ENCODE assay signal across 20 mouse cellular contexts in the genomic region with DNA sequence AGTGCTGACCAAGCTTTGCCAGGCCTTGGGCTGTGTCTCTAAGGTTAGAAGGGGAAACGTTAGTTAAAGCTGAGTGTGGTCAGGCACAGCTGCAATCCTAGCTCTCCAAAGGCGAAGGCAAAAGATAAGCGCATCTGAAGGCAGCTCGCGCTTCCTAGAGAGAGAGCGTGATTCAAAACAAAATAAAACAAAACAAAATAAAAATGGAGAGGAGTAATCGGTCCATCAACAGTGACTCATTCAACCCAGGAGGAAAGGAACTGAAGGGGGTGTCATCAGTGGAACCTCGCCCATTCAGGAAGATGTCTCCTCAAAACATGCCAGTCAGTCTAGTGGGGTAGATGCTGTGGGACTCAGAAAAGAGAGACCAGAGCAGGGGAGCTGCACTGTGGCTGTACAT. TPM values are rescaled to one million over a fixed set of nuclear protein-coding genes. Genes with fewer than 3 reads are reported as not detected.
"Had no signal": no experiment of that assay in that cellular context is flagged by ENCODE, and none has a peak within 500 bp of the region (broad histone marks: within the 10 kb centered on the region; RNA-seq: fewer than 3 reads in every experiment).

No protein-coding gene starts in this region.

- H3K27me3 ChIP-seq: limb, embryonic 13.5 days; neural tube, embryonic 12.5 days; stomach, embryonic 15.5 days had no signal

- H3K4me2 ChIP-seq: limb, embryonic 13.5 days; neural tube, embryonic 12.5 days; stomach, embryonic 15.5 days had no signal

- H3K27ac ChIP-seq: limb, embryonic 13.5 days; liver, embryonic 14.5 days; midbrain, embryonic 10.5 days; neural tube, embryonic 12.5 days; stomach, embryonic 15.5 days had no signal

- H3K4me1 ChIP-seq: limb, embryonic 13.5 days; midbrain, embryonic 10.5 days; neural tube, embryonic 12.5 days; stomach, embryonic 15.5 days had no signal

- H3K36me3 ChIP-seq: limb, embryonic 13.5 days; midbrain, embryonic 10.5 days; neural tube, embryonic 12.5 days; stomach, embryonic 15.5 days had no signal

- H3K9me3 ChIP-seq: limb, embryonic 13.5 days; midbrain, embryonic 10.5 days; neural tube, embryonic 12.5 days; stomach, embryonic 15.5 days had no signal

- H3K4me3 ChIP-seq: limb, embryonic 13.5 days; midbrain, embryonic 10.5 days; neural tube, embryonic 12.5 days; stomach, embryonic 15.5 days had no signal

- H3K9ac ChIP-seq: limb, embryonic 13.5 days; liver, embryonic 14.5 days; neural tube, embryonic 12.5 days; stomach, embryonic 15.5 days had no signal

- DNase-seq: kidney, adult 8-10 months; kidney, postnatal 36 days; left cerebral cortex, postnatal 4 days; lung, adult 2 months; lung, postnatal 4 days; midbrain, embryonic 14.5 days; thymus, postnatal 4 days had no signal

- ATAC-seq: intestine, postnatal 0 days; lung, postnatal 0 days had no signal

RNA-seq across cellular contexts. Expression of a gene that starts 4.9 kb away (rescaled TPM):
- total RNA-seq: layer of hippocampus, adult 18-20 months; layer of hippocampus, postnatal 10 days; left cerebral cortex, adult 18-20 months; left cerebral cortex, postnatal 10 days; left cerebral cortex, postnatal 4 days; neutrophil, adult 5-6 weeks had no signal
- polyA plus RNA-seq: kidney, embryonic 16.5 days; limb, embryonic 13.5 days; midbrain, embryonic 10.5 days; midbrain, embryonic 14.5 days; neural tube, embryonic 12.5 days had no signal

RNA-seq across cellular contexts. Expression of a gene that starts 55.4 kb away (rescaled TPM):
- polyA plus RNA-seq: midbrain, embryonic 14.5 days had no signal
